Mouse (Mus musculus) megakaryocyte, embryonic 14.5 days (primary cell): ENCODE measurements around the gene Cdk5rap2.

ENCODE experiments used
- FLI1 ChIP-seq: IDR thresholded peaks from 2 replicates; pipeline ENCODE4 v1.6.1; 2012; ENCODE audit warnings: low read length, inconsistent platforms, mixed read lengths
- GATA1 ChIP-seq: IDR thresholded peaks from 3 replicates; pipeline ENCODE4 v1.6.1; 2012; ENCODE audit warnings: mixed read lengths, low read length, inconsistent platforms, borderline replicate concordance

DNA sequence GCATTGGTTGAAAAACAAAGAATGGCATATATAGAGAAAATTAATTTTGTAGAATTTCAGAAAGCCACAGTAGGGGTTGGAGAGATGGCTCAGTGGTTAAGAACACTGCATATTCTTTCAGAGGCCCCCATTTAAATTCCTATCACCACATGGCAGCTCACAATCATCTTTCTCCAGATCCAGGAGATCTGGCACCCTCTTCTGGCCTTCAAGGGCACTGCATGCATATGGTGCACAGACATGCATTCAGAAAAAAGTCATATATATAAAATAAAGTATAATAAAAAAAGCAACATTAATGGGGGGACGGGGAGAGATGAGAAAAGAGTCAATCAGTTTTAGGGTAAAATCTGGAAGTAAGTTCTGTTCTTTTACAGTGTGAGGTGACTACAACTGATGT is 39.4 kb upstream of the Cdk5rap2 start:
- TF ChIP-seq FLI1 (no peak), GATA1 (no peak)
